23 mouse cellular contexts compared by ENCODE assay signal in genomic region chr11:34416619-34416979, GRCm38 (mm10).
DNase-seq lines count a peak whose midpoint lies in the region; ATAC-seq lines count a peak whose summit lies in the region.
"Had no signal": no experiment of that assay in that cellular context is flagged by ENCODE, and none has a peak within 500 bp of the region (broad histone marks: within the 10 kb centered on the region; RNA-seq: fewer than 3 reads in every experiment).

No protein-coding gene starts in this region.

- H3K9me3 ChIP-seq in forebrain, embryonic 11.5 days (ENCODE audit: control insufficient read depth, low read length), result no peaks in the 10 kb centered on the region
- H3K9me3 ChIP-seq in forebrain, embryonic 10.5 days, result no peaks in the 10 kb centered on the region
- H3K9me3 ChIP-seq in hindbrain, embryonic 16.5 days (ENCODE audit: control insufficient read depth, low read length), result no peaks in the 10 kb centered on the region
- H3K9me3 ChIP-seq in hindbrain, embryonic 11.5 days (ENCODE audit: control insufficient read depth, low read length), result no peaks in the 10 kb centered on the region
- H3K9me3 ChIP-seq in forebrain, embryonic 15.5 days, result no peaks in the 10 kb centered on the region
- H3K9me3 ChIP-seq in midbrain, embryonic 14.5 days (ENCODE audit: control insufficient read depth, low read length), result no peaks in the 10 kb centered on the region
- H3K9me3 ChIP-seq: embryonic facial prominence, embryonic 10.5 days; limb, embryonic 15.5 days had no signal

- H3K9ac ChIP-seq in forebrain, embryonic 11.5 days (ENCODE audit: low read length), result no peak overlapping the region
- no peak overlapping the region for H3K9ac ChIP-seq in hindbrain, embryonic 16.5 days (ENCODE audit: low read depth, low read length)
- no peak overlapping the region for H3K9ac ChIP-seq in hindbrain, embryonic 11.5 days (ENCODE audit: low read depth, low read length)
- H3K9ac ChIP-seq in forebrain, embryonic 15.5 days (replicated peaks), result no peak overlapping the region
- H3K9ac ChIP-seq in midbrain, embryonic 14.5 days (replicated peaks; ENCODE audit: low read length), result no peak overlapping the region
- H3K9ac ChIP-seq: heart, embryonic 13.5 days; limb, embryonic 15.5 days; liver, embryonic 14.5 days; lung, embryonic 14.5 days had no signal

- H3K27ac ChIP-seq in forebrain, embryonic 11.5 days (ENCODE audit: low read depth, low read length), result no peak overlapping the region
- no peak overlapping the region for H3K27ac ChIP-seq in forebrain, embryonic 10.5 days
- no peak overlapping the region for H3K27ac ChIP-seq in hindbrain, embryonic 16.5 days (ENCODE audit: low read depth, low read length)
- no peak overlapping the region for H3K27ac ChIP-seq in hindbrain, embryonic 11.5 days (ENCODE audit: low read depth, low read length)
- no peak overlapping the region for H3K27ac ChIP-seq in forebrain, embryonic 15.5 days (replicated peaks)
- no peak overlapping the region for H3K27ac ChIP-seq in midbrain, embryonic 14.5 days (replicated peaks; ENCODE audit: low read depth, low read length)
- H3K27ac ChIP-seq: embryonic facial prominence, embryonic 10.5 days; heart, embryonic 13.5 days; kidney, postnatal 0 days; left cerebral cortex, adult 2 months; limb, embryonic 15.5 days; liver, embryonic 14.5 days had no signal

- no peaks in the 10 kb centered on the region for H3K27me3 ChIP-seq in forebrain, embryonic 11.5 days (ENCODE audit: control insufficient read depth, insufficient read depth, low read length)
- peaks cover 7% of the 10 kb centered on the region; the same call in 1 of the 2 replicates for H3K27me3 ChIP-seq in forebrain, embryonic 10.5 days (ENCODE audit: poor library complexity, severe bottlenecking)
- no peaks in the 10 kb centered on the region for H3K27me3 ChIP-seq in hindbrain, embryonic 16.5 days (replicated peaks; ENCODE audit: control insufficient read depth, insufficient read depth, low read length)
- H3K27me3 ChIP-seq in hindbrain, embryonic 11.5 days (ENCODE audit: control insufficient read depth, insufficient read depth, low read length), result no peaks in the 10 kb centered on the region
- H3K27me3 ChIP-seq in forebrain, embryonic 15.5 days, result no peaks in the 10 kb centered on the region
- no peaks in the 10 kb centered on the region for H3K27me3 ChIP-seq in midbrain, embryonic 14.5 days (ENCODE audit: control insufficient read depth, insufficient read depth, low read length)
- H3K27me3 ChIP-seq: heart, embryonic 13.5 days; limb, embryonic 15.5 days had no signal

- H3K4me1 ChIP-seq in forebrain, embryonic 11.5 days (replicated peaks; ENCODE audit: control insufficient read depth, insufficient read depth, low read length), result peaks cover 5% of the 10 kb centered on the region
- peaks cover 21% of the 10 kb centered on the region for H3K4me1 ChIP-seq in forebrain, embryonic 10.5 days
- H3K4me1 ChIP-seq in hindbrain, embryonic 16.5 days (ENCODE audit: control insufficient read depth, insufficient read depth, low read depth, low read length), result peaks cover 5% of the 10 kb centered on the region
- H3K4me1 ChIP-seq in hindbrain, embryonic 11.5 days (replicated peaks; ENCODE audit: control insufficient read depth, insufficient read depth, low read length), result no peaks in the 10 kb centered on the region; the same call in 1 of the 2 replicates
- H3K4me1 ChIP-seq in forebrain, embryonic 15.5 days, result peaks cover 17% of the 10 kb centered on the region
- peaks cover 19% of the 10 kb centered on the region for H3K4me1 ChIP-seq in midbrain, embryonic 14.5 days (ENCODE audit: control insufficient read depth, insufficient read depth, low read length)
- H3K4me1 ChIP-seq: heart, embryonic 13.5 days; limb, embryonic 15.5 days had no signal

- 64% methylated on average over 3 of the region's 3 CpGs for WGBS in forebrain, embryonic 11.5 days
- WGBS in forebrain, embryonic 10.5 days, result 71% methylated on average over 3 of the region's 3 CpGs
- 66% methylated on average over 3 of the region's 3 CpGs for WGBS in hindbrain, embryonic 16.5 days
- WGBS in hindbrain, embryonic 11.5 days, result 78% methylated on average over 3 of the region's 3 CpGs
- WGBS in forebrain, embryonic 15.5 days, result 57% methylated on average over 3 of the region's 3 CpGs
- 57% methylated on average over 3 of the region's 3 CpGs for WGBS in midbrain, embryonic 14.5 days

- H3K4me2 ChIP-seq in forebrain, embryonic 11.5 days (ENCODE audit: low read depth, low read length, severe bottlenecking), result no peak overlapping the region
- no peak overlapping the region for H3K4me2 ChIP-seq in hindbrain, embryonic 16.5 days (ENCODE audit: low read length)
- H3K4me2 ChIP-seq in hindbrain, embryonic 11.5 days (replicated peaks; ENCODE audit: low read depth, low read length), result no peak overlapping the region
- H3K4me2 ChIP-seq in forebrain, embryonic 15.5 days (replicated peaks), result no peak overlapping the region
- H3K4me2 ChIP-seq in midbrain, embryonic 14.5 days (ENCODE audit: low read length), result 0 out of 2 replicates have a peak overlapping the region, but pooled peaks have one; percentile 5
- H3K4me2 ChIP-seq: heart, embryonic 13.5 days; limb, embryonic 15.5 days; lung, embryonic 14.5 days had no signal

- 0 out of 2 replicates have a peak, but pooled peaks have one; percentile 34 for ATAC-seq in forebrain, embryonic 11.5 days (replicated peaks; ENCODE audit: low FRiP score)
- ATAC-seq in hindbrain, embryonic 16.5 days, result peak; percentile 34; the same call in 1 of the 2 replicates
- no peak for ATAC-seq in hindbrain, embryonic 11.5 days (ENCODE audit: low FRiP score)
- peak; percentile 24; the same call in 1 of the 2 replicates for ATAC-seq in forebrain, embryonic 15.5 days (replicated peaks)
- ATAC-seq in midbrain, embryonic 14.5 days (ENCODE audit: low FRiP score, low TSS enrichment), result 0 out of 2 replicates have a peak, but pooled peaks have one; percentile 8
- ATAC-seq: CD4-positive, CD25-positive, alpha-beta regulatory T cell, adult 4 months; inflammation-experienced regulatory T-cells, adult 6 months had no signal

- H3K4me3 ChIP-seq in forebrain, embryonic 11.5 days (ENCODE audit: low read depth, low read length), result no peak overlapping the region
- H3K4me3 ChIP-seq in forebrain, embryonic 10.5 days, result no peak overlapping the region
- H3K4me3 ChIP-seq in hindbrain, embryonic 16.5 days (ENCODE audit: low read length), result no peak overlapping the region
- H3K4me3 ChIP-seq in hindbrain, embryonic 11.5 days (ENCODE audit: low read depth, low read length), result no peak overlapping the region
- H3K4me3 ChIP-seq in forebrain, embryonic 15.5 days, result no peak overlapping the region
- no peak overlapping the region for H3K4me3 ChIP-seq in midbrain, embryonic 14.5 days (replicated peaks; ENCODE audit: low read depth, low read length)
- H3K4me3 ChIP-seq: embryonic facial prominence, embryonic 10.5 days; heart, embryonic 13.5 days; left cerebral cortex, adult 2 months; limb, embryonic 15.5 days had no signal

- H3K36me3 ChIP-seq in forebrain, embryonic 11.5 days (ENCODE audit: control insufficient read depth, insufficient read depth, low read length), result no peaks in the 10 kb centered on the region
- H3K36me3 ChIP-seq in forebrain, embryonic 10.5 days (replicated peaks), result no peaks in the 10 kb centered on the region
- H3K36me3 ChIP-seq in hindbrain, embryonic 16.5 days (ENCODE audit: control insufficient read depth, insufficient read depth, low read length), result no peaks in the 10 kb centered on the region
- H3K36me3 ChIP-seq in hindbrain, embryonic 11.5 days (ENCODE audit: control insufficient read depth, insufficient read depth, low read length), result no peaks in the 10 kb centered on the region
- H3K36me3 ChIP-seq in forebrain, embryonic 15.5 days, result no peaks in the 10 kb centered on the region
- no peaks in the 10 kb centered on the region for H3K36me3 ChIP-seq in midbrain, embryonic 14.5 days (ENCODE audit: control insufficient read depth, insufficient read depth, low read length)
- H3K36me3 ChIP-seq: embryonic facial prominence, embryonic 10.5 days; heart, embryonic 13.5 days; limb, embryonic 15.5 days had no signal

- no peak for DNase-seq in forebrain, embryonic 11.5 days (ENCODE audit: low spot score)
- DNase-seq in forebrain, embryonic 10.5 days (ENCODE audit: extremely low spot score, low spot score), result no peak
- DNase-seq in hindbrain, embryonic 11.5 days (ENCODE audit: low spot score), result no peak
- DNase-seq in midbrain, embryonic 14.5 days, result no peak
- DNase-seq in thymus, postnatal 25 days, result no peak
- DNase-seq: adrenal gland, postnatal 14 days; cerebellum, adult 8-10 months; gastrocnemius, postnatal 14 days; kidney, adult 2 months; layer of hippocampus, adult 9-11 months; lung, embryonic 14.5 days; thymus, adult 18-20 months; thymus, postnatal 4 days had no signal
